Comparison of ENCODE assay signal across 8 mouse cellular contexts in the genomic region with DNA sequence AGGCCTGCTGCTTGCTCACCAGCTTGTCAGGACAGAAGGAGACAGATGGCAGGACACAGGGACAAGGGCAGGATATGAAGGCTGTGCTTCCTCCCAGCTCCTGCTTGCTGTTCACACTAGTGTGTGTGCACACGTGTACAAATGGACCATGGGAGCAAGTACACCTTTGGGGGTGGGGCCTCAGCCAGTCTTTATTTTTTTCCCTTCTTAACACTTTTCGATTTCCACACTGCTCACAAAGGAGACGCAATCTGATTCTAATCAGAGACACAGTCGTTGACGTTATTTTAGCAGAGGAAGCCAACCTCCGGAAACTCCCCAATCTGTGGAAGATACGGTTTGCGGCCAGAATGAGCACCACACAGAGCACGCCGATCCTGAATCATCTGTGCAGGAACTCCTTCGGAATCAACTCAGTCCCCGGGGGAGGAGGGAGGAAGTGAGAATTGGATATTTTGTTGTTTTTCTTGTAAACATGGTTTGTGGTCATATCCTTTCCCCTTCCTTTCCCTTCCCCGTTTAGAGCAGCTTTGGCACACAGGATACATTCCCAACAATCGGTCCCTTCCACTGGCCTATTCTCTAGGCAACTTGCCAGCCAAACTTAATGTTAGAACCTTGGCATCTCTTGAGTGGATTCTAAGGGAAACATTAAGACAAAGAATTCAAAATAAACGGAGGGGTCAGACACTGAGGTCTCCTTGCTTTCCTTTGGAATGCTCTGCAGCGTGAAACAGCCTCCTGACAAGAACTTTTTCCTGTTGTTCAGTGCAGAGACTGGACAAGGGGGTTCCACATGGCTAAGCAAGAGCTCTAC. TPM values are rescaled to one million over a fixed set of nuclear protein-coding genes. Genes with fewer than 3 reads are reported as not detected.
DNase-seq lines count a peak whose midpoint lies in the region; ATAC-seq and TF ChIP-seq lines count a peak whose summit lies in the region.
"Had no signal": no experiment of that assay in that cellular context is flagged by ENCODE, and none has a peak within 500 bp of the region (broad histone marks: within the 10 kb centered on the region; RNA-seq: fewer than 3 reads in every experiment).

No protein-coding gene starts in this region.

- H3K4me1 ChIP-seq in spleen, adult 2 months (ENCODE audit: control insufficient read depth, insufficient read depth, insufficient read length), result peaks cover 11% of the 10 kb centered on the region; the same call in 1 of the 2 replicates
- peaks cover 16% of the 10 kb centered on the region for H3K4me1 ChIP-seq in embryonic facial prominence, embryonic 13.5 days
- peaks cover 34% of the 10 kb centered on the region for H3K4me1 ChIP-seq in limb, embryonic 13.5 days
- no peaks in the 10 kb centered on the region for H3K4me1 ChIP-seq in neural tube, embryonic 14.5 days (ENCODE audit: control insufficient read depth, insufficient read depth, low read length)

- H3K4me3 ChIP-seq in spleen, adult 2 months (ENCODE audit: extremely low read depth, insufficient read depth, insufficient read length), result no peak overlapping the region
- no peak overlapping the region for H3K4me3 ChIP-seq in embryonic facial prominence, embryonic 13.5 days
- H3K4me3 ChIP-seq in limb, embryonic 13.5 days, result no peak overlapping the region
- H3K4me3 ChIP-seq in neural tube, embryonic 14.5 days (ENCODE audit: low read depth, low read length), result no peak overlapping the region
- H3K4me3 ChIP-seq: erythroblast, embryonic 14.5 days had no signal

- TF ChIP-seq POLR2A in spleen, adult 2 months (IDR thresholded peaks at IDR 0.05; ENCODE audit: low read depth, low read length), result no peak

- intact Hi-C loops in heart, postnatal 14 days (cut with DNase I), result loop anchor here (2.0 kb wide), 1 partner anchor 19 kb away; no protein-coding TSS in a partner anchor

- no peak for TF ChIP-seq CTCF in spleen, adult 2 months (IDR thresholded peaks at IDR 0.05; ENCODE audit: extremely low read depth, insufficient read depth, insufficient read length, insufficient replicate concordance)

- no peak for DNase-seq in spleen, adult 2 months (ENCODE audit: low read depth in 1 of 2, low spot score in 2 of 2)
- DNase-seq in spleen, postnatal 10 days (ENCODE audit: low spot score in 2 of 2), result no peak
- DNase-seq in heart, postnatal 14 days, result peak; percentile 58 to 70
- DNase-seq in frontal cortex, postnatal 36 days (ENCODE audit: low spot score in 2 of 2), result no peak

- no peaks in the 10 kb centered on the region for H3K36me3 ChIP-seq in spleen, adult 2 months (ENCODE audit: control insufficient read depth, insufficient read depth, low read length)
- H3K36me3 ChIP-seq in embryonic facial prominence, embryonic 13.5 days, result no peaks in the 10 kb centered on the region
- H3K36me3 ChIP-seq in limb, embryonic 13.5 days, result no peaks in the 10 kb centered on the region
- no peaks in the 10 kb centered on the region for H3K36me3 ChIP-seq in neural tube, embryonic 14.5 days (ENCODE audit: control insufficient read depth, insufficient read depth, low read length)

- H3K9ac ChIP-seq in embryonic facial prominence, embryonic 13.5 days, result no peak overlapping the region
- H3K9ac ChIP-seq in limb, embryonic 13.5 days, result no peak overlapping the region
- H3K9ac ChIP-seq in neural tube, embryonic 14.5 days (replicated peaks; ENCODE audit: low read depth, low read length), result no peak overlapping the region

- ATAC-seq in embryonic facial prominence, embryonic 13.5 days (ENCODE audit: insufficient number of reproducible peaks, insufficient read depth, low FRiP score, low TSS enrichment, low read depth), result no peak
- peak; percentile 44; the same call in 1 of the 2 replicates for ATAC-seq in limb, embryonic 13.5 days (ENCODE audit: low FRiP score, low read depth)
- no peak for ATAC-seq in neural tube, embryonic 14.5 days (ENCODE audit: low read depth)

- no peaks in the 10 kb centered on the region for H3K27me3 ChIP-seq in spleen, adult 2 months (ENCODE audit: control insufficient read depth, insufficient read depth, low read length)
- no peaks in the 10 kb centered on the region for H3K27me3 ChIP-seq in embryonic facial prominence, embryonic 13.5 days
- no peaks in the 10 kb centered on the region for H3K27me3 ChIP-seq in limb, embryonic 13.5 days
- no peaks in the 10 kb centered on the region for H3K27me3 ChIP-seq in neural tube, embryonic 14.5 days (ENCODE audit: control insufficient read depth, insufficient read depth, low read length)

- H3K9me3 ChIP-seq in embryonic facial prominence, embryonic 13.5 days, result no peaks in the 10 kb centered on the region
- H3K9me3 ChIP-seq in limb, embryonic 13.5 days, result no peaks in the 10 kb centered on the region
- no peaks in the 10 kb centered on the region for H3K9me3 ChIP-seq in neural tube, embryonic 14.5 days (ENCODE audit: control insufficient read depth, low read length)

- H3K4me2 ChIP-seq in embryonic facial prominence, embryonic 13.5 days, result peak overlapping the region; percentile 24
- H3K4me2 ChIP-seq in limb, embryonic 13.5 days (replicated peaks), result no peak overlapping the region
- H3K4me2 ChIP-seq in neural tube, embryonic 14.5 days (ENCODE audit: low read depth, low read length), result no peak overlapping the region

- 19% methylated on average over 16 of the region's 16 CpGs for WGBS in spleen, adult 2 months
- 29% methylated on average over 16 of the region's 16 CpGs for WGBS in embryonic facial prominence, embryonic 13.5 days
- WGBS in limb, embryonic 13.5 days, result 46% methylated on average over 16 of the region's 16 CpGs
- 80% methylated on average over 16 of the region's 16 CpGs for WGBS in neural tube, embryonic 14.5 days

- H3K27ac ChIP-seq in spleen, adult 2 months (ENCODE audit: insufficient read depth, low read length), result peak overlapping the region; percentile 36
- H3K27ac ChIP-seq in embryonic facial prominence, embryonic 13.5 days, result peak overlapping the region; percentile 73
- H3K27ac ChIP-seq in limb, embryonic 13.5 days, result peak overlapping the region; percentile 34; the same call in 1 of the 2 replicates
- H3K27ac ChIP-seq in neural tube, embryonic 14.5 days (ENCODE audit: low read depth, low read length), result peak overlapping the region; percentile 39; the same call in 1 of the 2 replicates

RNA-seq across cellular contexts. Expression of a gene that starts 6.7 kb away (rescaled TPM):
- 0.08 TPM in 1 of 2 replicates, not detected in the other for polyA plus RNA-seq in spleen, adult 2 months (2012; rRNA removed)
- 1.8 and 2.1 TPM in 2 replicates for polyA plus RNA-seq in embryonic facial prominence, embryonic 13.5 days (2015; fragmentation: Nextera tagmentation; extraction: Ambion mirVana)
- under 1 TPM; 0.32 to 0.36 TPM for total RNA-seq in heart, postnatal 14 days (2021)
- polyA plus RNA-seq in limb, embryonic 13.5 days (2015; fragmentation: Nextera tagmentation; extraction: Ambion mirVana), result 1.2 and 1.4 TPM in 2 replicates
- 0.13 and 0.16 TPM in 2 replicates for polyA plus RNA-seq in neural tube, embryonic 14.5 days (2014; fragmentation: Nextera tagmentation; extraction: Ambion mirVana)

Comparison
In these comparisons a context has a peak if more than half of its experiments do, and no peak if none do; other contexts are left out.
1. DNase-seq: peak in heart, postnatal 14 days (2 of 2); none in spleen, adult 2 months (0 of 2), spleen, postnatal 10 days (0 of 2) and frontal cortex, postnatal 36 days (0 of 2).
2. Peak in every context shown above with its lines, with median percentiles within 50 percentile points of each other: H3K27ac ChIP-seq.